Mouse (Mus musculus) layer of hippocampus, adult 9-11 months (tissue): ENCODE data around the gene Sntn.

Source experiments
- DNase-seq: peaks from one replicate; pipeline ENCODE4 v3.0.0; 2022

Sntn gene

DNA sequence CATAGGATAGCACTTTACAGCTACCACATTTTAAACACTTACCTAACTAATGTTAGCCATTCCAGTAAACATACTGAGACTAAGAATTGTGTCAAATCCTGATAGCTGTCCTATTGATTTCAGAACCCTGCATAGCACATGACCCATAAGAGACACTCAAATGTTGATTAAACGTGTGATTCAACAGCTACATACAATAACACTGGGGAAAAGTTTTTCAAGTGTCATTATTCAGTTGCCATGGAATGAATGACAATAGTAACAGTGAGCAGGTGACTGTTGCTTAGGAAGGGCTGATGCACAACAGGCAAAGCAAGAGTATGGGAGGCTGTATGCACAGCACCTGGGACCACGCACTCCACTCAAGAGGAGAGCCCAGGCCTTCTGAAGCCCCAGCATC, at the start of gene Sntn:
Gene Sntn, plus strand, starts transcription at position 301 of the 400 bp plus-strand sequence.
- no peak for DNase-seq

DNA sequence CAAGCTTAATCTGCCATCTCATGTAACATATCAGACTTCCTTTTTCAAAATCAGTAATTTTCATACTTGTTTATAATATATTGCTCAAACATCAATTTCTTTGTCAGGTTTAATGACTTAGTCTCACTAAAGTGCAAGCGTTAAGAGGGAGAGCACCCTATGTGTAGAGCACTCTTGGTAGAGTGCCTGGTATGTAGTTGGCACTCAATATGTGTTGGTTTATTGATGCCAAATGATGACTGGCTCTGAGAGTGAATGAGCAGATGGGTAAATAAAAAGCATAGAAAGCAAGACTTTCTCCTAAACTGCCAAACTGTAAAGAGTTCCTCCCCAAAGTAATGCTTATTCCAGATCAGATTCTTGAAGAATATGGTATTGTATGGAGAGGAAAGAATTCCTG, 20.8 kb upstream of the Sntn start:
- no peak for DNase-seq

DNA sequence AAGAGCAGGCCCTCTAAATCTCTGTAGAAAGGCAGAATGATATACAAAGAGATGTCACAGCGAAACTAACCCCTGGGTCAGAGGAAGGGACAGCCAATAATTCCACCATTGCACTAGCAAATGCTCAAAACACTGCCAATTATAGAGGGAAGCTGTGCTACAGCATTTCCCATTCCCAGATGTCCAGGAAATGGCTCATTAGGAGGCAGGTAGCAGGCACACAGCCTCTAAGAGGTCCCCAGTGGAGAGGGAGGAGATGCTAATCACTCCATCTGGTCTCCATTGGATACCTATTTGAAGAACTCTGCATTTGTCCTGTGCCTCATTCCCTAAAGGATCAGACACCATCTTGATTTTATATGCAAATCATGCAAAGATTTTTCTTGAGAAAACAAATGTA, 19.6 kb upstream of the Sntn start:
- no peak for DNase-seq

DNA sequence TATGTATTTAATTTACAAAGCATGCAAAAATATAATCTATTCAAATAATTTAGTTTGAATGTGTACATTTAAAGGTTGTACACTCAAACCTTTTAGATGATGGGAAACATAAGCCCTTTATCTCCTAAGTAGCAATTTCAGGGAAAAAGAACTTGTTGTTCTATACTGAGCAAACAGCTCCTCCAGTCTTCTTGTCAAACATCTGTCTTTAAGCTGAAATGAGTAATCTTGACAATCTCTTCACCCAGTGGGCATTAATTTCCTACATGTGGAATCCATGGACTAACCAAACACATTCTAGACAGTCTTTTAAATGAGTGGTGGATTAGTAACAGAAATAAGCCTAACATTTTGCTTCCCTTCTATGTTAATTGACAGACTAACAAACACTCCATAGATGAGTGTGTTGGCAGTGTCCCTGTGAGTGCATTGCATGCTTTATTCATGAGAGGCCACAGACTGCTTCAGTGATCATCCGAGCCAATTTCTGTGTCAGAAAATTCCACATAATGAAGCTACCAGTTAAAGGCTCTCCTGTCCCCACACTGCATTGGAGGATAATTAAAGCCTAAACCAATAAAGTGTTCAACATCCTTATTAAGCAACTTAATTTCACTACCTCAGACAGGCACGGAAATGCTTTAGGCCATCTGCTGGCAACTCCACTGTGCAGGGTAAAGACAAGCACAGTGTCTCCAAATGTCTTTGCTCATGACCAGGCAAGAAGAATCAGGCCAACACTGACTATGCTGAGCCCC, 19.0 kb upstream of the Sntn start:
- peak; percentile 19 for DNase-seq

DNA sequence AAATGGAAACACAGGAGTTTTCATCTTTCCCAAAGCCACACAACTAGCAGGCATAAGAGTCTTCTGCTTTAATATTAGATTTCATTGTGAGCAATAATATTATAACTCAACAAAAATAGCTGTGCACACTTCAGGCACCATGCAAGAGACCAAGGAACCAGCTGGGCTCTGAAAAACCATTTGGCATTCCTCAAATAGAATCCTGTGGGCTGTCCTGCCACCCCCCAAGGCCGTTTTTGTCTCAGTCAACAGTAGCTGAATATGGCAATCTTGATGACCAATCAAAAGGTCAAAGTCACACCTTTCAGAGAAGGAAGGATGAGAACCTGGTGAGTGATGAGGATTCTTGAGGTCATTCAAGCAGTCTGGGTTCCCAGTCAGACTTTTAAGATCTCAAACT, 16.0 kb downstream of the Sntn start:
- peak; percentile 23 for DNase-seq

DNA sequence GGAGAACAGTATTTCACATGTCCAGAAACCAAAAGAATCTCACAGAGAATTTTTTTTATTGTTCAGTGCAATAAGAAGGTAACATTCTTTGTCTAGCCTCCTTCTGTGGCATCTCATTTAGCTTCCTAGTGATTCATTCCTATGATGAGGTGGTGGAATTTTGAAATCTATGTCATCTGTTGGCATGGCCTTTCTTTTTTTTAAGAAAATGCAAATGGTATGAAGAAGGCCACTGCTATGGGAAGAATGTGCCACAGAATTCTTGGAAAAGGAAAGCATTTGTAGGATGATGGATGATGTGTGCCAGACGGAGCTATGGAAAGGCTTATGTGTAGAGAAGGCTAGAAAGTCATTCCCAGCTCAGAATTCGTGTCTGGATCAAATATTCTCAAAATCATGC, 19.8 kb downstream of the Sntn start:
- DNase-seq, result no peak

DNA sequence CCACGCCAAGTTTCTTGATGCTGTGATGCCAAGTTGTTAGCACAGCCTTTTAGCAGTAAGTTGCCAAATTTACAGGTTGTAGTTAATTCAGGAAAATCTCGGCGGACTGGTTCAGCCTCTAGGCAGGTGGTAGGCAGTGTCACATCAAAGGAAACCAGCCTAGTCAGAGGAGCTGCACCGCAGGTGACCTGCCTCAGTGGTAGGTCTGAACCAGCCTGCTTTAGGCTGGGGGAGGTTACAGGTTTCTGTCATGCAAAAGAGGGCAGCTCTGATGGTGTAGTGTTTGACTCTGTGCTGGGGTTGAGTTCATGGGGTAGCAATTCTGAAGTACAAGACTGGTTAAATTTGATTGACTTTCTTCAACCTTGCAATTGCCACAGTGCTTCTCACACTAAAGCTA, 61.6 kb downstream of the Sntn start:
- DNase-seq, result no peak
